Mouse (Mus musculus): ENCODE results near the gene Galnt18.
A peak's percentile ranks its signal among the peaks of the same experiment; 100 is the strongest.

DNA sequence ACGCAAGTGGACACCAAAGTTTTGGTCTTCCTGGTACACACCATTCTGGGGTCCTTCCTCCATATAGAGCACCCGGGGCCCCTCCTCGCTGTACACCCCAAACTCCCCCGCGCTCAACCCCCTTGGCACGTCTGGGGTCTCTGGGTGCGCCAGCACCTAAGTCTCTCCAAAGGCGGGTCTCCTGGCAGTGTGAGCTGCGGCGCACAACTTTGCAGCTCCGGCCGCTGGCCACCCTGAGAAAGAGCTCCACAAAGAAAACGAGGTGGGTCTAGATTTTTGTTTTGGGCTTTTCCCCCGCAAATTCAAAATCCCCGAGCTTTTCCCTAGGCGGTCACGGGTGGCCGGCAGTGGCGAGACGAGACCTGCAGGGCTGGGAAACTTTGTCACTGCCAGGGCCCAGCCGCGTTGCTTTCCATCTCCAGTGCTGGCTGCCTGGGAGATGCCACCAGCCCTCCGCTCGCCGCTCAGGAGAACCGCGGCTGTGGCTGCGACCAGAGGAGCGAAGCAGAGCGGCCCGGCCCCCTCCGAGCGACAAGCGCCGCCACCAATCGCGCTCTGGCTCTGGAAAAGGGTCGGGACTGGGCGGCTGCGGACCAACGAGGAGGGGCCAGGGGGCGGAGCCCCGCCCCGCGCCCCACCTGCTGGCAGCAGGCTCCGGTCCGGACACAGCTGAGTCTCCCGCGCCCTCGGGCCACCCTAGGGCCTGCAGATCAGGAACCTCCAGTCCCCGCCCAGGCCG is at the start of gene Galnt18:
- TF ChIP-seq CTCF (IDR thresholded peaks at IDR 0.05; ENCODE audit: extremely low read depth, insufficient read depth, low read length) = no peak
- peak; percentile 91 for TF ChIP-seq POLR2A (IDR thresholded peaks at IDR 0.05; ENCODE audit: extremely low read depth, insufficient read depth, low read length)

Data from cortical plate, adult 2 months (tissue).